Mouse (Mus musculus): ENCODE measurements at regions not wholly inside any gene's neighbourhood (a gene's known extent, or its start where the extent isn't known, plus 50 kb on each side); places are given as distances from the start of the nearest gene placed in this dataset.
"Not testable (repeated sequence)": the region's sequence is repeated elsewhere in the genome, so short reads cannot be mapped to it uniquely, and the experiment has no call there.

DNA sequence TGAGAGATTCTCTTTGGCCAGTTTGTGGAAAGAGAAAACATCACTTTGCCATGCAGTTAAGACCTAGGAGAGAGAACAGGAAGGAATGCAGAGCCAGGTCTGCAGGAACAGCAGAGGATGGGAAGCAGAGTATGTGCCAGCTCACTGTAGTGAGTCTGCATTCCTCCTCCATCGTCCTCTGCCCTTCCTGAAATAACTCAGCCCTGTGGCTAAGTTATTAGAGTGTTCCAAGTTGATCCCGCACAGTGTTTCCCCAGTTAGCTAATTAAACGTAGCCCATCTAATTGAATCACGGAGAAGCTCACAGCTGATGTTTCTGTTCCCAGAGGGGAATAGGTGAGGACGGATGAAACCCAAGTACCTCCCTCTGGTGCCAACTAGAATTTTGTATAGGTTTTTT is 142.3 kb upstream of the Rack1 start:
- DNase-seq = no peak

DNA sequence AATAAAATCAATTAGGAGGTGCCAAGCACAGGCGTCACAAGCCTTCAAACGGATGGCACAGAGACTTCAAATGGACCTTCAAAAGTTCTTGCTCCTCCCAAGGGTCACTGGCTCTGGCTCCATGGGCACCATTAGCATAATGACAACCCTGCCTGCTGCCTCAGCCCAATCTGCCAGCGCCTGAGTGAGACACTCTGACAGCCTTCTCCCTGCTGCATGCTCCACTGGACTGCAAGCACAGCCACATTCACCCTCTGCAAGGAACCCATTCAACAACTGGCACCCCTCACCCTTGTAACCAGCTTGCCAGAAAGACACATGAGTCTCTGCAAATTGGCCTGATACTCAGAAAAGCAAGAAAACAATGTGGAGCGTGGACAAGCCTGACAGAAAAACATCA is 138.5 kb upstream of the Rack1 start:
- DNase-seq = no peak

DNA sequence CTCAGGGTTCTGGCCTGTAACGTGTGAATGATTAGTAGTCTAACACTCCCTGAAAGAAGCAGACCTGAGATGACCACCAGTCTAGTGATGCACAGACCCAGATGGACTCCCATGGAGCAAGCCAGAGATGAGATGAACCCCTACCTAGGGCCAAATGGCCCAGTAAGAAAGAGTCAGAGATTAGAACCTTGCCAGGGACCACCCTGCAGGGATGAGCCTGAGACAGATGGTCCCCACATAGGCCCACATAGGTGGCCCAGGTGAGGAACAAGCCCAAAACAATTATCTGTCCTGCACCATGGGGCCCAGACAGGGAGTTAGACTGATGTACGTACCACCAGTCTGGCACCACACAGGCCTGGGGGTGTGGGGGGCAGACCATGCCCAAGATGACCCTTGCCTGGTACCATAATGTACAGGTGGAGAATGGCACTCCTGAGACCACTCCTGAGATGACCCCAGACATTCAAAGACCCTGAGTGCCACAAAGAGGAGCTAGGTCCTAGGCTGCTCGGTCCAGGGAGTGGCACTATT is 115.3 kb upstream of the Rack1 start:
- no peak for DNase-seq

DNA sequence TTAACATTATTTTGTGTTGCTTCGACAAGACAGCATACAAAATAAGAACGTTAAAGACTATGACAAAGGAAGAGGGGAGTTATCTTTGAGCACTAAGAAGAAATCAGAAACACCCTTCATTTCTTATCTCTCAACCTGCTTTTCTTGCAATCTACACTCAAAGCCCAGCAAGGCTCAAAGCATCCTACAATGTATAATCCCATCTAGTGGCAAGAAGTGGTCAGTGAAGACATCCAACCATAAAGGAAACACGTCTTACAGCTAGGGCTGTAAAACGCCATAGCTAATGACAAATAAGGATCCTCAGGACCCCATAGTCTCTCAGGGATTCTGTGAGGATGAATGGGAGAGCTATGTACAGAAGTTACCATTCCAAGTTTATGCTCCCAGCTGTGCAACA is 110.1 kb upstream of the Rack1 start:
- DNase-seq = no peak

DNA sequence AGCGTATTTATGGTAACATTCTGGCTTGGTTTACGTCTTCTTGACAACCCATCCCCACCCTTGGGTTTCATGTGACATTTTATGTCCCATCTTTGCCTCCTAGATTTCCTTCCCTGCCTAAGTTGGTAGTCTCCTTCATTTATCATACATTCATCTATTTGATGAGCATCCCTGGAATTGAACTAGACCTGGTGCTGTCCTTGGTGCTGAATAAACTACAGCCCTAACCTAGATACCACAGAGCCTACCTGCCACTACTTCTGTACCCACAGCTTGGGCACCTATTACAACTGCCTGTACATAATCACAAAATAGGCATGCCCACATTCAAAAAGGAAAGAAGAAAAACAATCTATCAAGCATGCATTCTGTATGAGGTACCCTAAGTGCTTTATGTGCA is 103.8 kb upstream of the Rack1 start:
- peak; percentile 23 for DNase-seq

DNA sequence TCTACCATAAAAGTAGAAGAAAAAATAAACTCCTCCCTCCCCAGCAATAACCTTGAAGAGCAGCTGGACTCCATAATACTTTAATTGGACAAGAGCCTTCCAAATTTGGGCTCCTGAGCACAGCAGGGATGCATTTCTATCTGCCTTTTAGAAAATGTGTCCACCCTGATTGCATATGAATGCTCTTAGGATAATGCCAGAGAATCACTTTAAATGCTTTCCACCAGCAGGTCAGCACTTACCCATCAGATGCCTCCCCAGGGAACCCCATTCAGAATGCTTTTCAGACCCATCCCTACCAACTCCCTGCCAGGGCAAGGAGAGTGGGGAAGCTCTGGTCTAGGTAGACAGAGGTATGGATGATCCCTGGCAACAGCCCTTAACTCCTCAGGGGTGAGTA is 102.9 kb upstream of the Rack1 start:
- DNase-seq = no peak

DNA sequence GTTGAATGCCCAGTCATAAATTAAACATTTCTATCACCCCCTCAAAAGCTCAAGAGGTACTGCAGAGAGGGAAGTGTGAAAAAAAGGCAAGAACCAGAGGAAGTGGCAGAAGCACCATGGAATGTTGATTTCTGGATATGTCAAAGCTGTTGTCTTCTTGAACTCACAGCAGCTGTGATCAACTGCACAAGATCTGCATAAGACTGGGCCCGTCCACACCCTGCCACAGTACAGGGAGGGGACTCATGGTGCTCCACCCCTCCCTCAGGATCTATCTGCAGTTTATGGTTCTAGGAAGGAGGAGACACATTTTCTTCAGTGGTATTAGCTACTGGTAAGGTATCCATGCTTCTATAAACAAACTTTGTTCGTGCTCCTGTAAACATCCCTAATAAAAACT is 92.9 kb upstream of the Rack1 start:
- no peak for DNase-seq

DNA sequence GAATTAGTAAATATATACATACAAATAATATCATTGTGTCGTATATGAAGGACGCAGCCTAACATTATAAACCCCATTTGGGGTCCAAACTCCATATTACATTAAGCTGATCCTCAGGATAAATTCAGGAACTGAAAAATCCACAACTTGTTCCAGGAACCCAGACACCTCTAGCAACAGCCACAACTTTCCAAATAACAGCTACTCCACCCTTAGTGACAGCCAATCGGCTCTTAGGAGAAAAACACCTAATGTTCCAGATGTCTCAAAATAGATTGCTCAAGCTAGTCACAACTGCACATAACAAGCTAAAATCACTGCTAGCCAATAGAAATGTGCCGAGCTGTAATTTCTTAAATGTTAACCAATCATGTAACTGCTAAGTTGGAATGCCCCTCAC is 89.2 kb upstream of the Rack1 start:
- no peak for DNase-seq

DNA sequence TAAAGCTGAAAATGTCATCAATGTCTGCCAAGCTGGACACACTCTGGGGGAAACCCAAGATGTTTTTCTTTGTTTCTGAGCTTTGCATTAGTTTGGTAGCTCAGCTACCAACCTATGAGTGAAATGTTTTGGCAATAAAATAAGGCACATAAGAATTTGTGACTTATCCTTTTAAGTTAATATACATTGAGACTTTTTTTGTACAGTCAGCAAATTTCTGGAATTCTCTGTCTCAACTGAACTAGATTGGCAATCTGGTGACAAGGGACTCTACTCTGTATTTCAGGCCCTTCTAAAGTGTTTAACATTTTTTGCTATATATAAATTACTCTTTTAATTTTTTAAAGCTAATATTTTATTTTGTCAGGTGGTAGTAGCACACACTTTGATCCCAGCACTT is 76.1 kb upstream of the Rack1 start:
- DNase-seq = no peak

DNA sequence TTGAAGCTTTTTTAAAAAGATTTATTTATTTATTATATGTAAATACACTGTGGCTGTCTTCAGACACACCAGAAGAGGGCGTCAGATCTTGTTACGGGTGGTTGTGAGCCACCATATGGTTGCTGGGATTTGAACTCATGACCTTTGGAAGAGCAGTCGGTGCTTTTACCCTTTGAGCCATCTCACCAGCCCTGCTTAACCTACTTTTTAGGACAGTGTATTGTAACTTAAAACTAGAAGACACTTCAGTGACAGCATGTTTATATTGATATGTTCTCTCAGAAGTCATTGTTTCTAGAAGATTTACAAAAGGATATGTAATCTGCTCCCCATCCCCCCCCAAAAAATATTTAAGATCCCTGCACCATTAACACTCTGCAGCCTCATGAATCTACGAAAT is 69.3 kb upstream of the Rack1 start:
- not testable (repeated sequence) for DNase-seq

DNA sequence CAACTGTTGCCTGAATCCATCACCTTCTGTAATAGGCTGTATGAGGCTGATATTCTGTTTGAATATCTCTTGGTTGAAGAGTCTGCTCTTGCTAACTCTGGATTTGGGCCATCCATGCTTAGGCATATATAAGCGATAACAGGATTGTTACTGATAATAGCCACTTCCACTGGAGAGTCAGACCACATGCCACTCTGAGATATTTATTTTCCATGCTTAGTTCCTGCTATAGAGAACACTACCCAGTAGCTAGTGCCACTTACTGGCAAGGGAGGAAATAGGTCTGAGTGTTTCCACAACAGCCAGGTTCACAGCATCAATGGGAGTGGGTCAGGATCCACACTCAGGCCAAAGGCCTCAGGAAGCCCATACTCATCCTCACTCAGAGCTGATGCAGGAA is 53.6 kb upstream of the Rack1 start:
- DNase-seq = no peak

DNA sequence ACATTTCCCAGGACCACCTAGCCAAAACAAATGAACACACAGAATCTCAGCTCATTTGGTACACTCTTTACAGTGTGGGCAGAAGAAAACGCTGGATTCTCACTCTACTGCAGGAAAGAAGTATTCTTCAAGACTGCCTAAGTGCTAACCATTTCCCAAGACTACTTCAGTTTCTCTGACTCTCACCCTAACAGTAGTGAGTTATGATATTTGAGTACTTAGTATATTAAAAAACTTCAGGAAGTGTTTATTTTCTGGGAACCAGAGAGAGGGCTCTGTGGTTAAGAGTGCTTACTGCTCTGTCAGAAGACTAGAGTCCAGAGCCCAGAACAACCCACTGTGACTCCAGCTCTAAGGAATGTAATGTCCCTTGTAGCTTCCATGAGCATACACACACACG is 52.1 kb upstream of the Rack1 start:
- no peak for DNase-seq

All from kidney, postnatal 14 days (tissue).